Mouse (Mus musculus) adrenal gland, adult (tissue): ENCODE measurements at regions not wholly inside any gene's neighbourhood (a gene's known extent, or its start where the extent isn't known, plus 50 kb on each side); places are given as distances from the start of the nearest gene placed in this dataset.

Source experiments
- DNase-seq, 2 experiments: peaks; one replicate each; pipeline ENCODE4 v3.0.0; 2022 to 2023; ENCODE audit warnings: low spot score in 1 of 2; ENCODE audit not compliant: inconsistent age in 2 of 2

GRCm38 (mm10) chr17:84030699-84031098, 157.0 kb downstream of the Zfp36l2 start:
- peak in 1 of 2 experiments; percentile 27 for DNase-seq

GRCm38 (mm10) chr17:84028157-84028970, 159.4 kb downstream of the Zfp36l2 start:
- peak; percentile 77 to 95 for DNase-seq

GRCm38 (mm10) chr17:84027275-84027674, 160.5 kb downstream of the Zfp36l2 start:
- no peak for DNase-seq

GRCm38 (mm10) chr17:84026110-84026509, 161.6 kb downstream of the Zfp36l2 start:
- peak; percentile 79 to 88 for DNase-seq

- no peak for DNase-seq
These were observed 165.4 kb downstream of the Zfp36l2 start for GRCm38 (mm10) chr17:84022358-84022757.

- DNase-seq: no peak
These were observed 168.9 kb downstream of the Zfp36l2 start for GRCm38 (mm10) chr17:84018817-84019216.

- DNase-seq: no peak
These were observed 169.9 kb downstream of the Zfp36l2 start for GRCm38 (mm10) chr17:84017891-84018290.

- no peak for DNase-seq
These were observed 166.7 kb upstream of the Haao start for GRCm38 (mm10) chr17:84014287-84015039.

GRCm38 (mm10) chr17:84010492-84011060, 162.8 kb upstream of the Haao start:
- no peak for DNase-seq

- no peak for DNase-seq
These were observed 162.2 kb upstream of the Haao start for GRCm38 (mm10) chr17:84009966-84010365.

GRCm38 (mm10) chr17:84009194-84009593, 161.4 kb upstream of the Haao start:
- DNase-seq: no peak

- DNase-seq: no peak
These were observed 160.9 kb upstream of the Haao start for GRCm38 (mm10) chr17:84008682-84009052.

- no peak for DNase-seq
These were observed 160.4 kb upstream of the Haao start for GRCm38 (mm10) chr17:84008035-84008681.

GRCm38 (mm10) chr17:84006748-84007147, 159.0 kb upstream of the Haao start:
- no peak for DNase-seq

- no peak for DNase-seq
These were observed 156.5 kb upstream of the Haao start for GRCm38 (mm10) chr17:84004237-84004636.

GRCm38 (mm10) chr17:84003489-84004234, 155.9 kb upstream of the Haao start:
- DNase-seq: no peak

- no peak for DNase-seq
These were observed 155.2 kb upstream of the Haao start for GRCm38 (mm10) chr17:84002939-84003338.

GRCm38 (mm10) chr17:84002327-84002726, 154.6 kb upstream of the Haao start:
- no peak for DNase-seq

- DNase-seq: no peak
These were observed 152.4 kb upstream of the Haao start for GRCm38 (mm10) chr17:84000115-84000514.

GRCm38 (mm10) chr17:83998972-83999545, 151.3 kb upstream of the Haao start:
- DNase-seq: no peak
